Mouse (Mus musculus): ENCODE measurements around the gene Rint1.

Gene Rint1

DNA sequence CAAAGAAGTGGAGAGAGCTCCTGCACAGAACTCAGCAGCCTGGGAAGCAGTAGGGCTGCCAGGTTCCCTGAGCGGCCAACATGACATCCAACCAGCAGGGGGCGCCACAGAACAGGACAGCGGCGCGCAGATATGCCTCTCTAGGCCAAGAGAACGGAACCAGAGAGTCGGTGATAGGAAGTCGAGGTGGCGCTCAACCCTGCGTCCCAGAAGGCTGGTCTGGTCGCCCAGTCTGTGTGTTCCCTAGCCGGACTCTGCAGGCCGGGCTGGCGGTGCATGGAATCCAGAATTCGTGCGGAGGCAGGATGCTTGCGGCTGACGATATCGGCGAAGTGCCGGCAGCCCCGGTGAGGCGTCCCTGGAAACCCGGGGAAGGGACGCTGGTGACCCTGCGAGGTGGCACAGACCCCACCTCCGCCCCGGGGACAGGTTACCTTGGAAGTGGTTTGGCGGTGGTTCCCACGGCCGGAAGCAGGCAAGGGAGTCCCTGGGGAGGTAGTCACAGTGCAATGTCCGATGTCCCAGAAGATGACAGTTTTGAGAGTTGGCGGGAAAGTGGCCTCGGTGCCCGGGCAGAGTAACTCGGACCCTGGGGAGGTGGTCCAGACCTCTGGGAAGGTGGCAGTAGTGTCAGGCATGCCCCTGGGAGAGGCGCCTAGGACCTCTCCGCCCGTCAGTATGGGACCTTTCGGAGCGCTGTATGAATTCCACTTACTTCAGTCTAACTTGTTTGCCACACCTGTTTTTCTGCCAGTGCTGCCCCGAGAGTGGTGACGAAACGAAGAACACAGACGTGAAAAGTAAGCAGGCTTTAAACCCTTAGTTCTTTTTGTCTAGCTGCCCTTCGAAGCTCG lies at the start of gene Rint1:
Gene Rint1 (plus strand): TSS at position 176 of the 854 bp plus-strand sequence.
- DNase-seq, result peak; percentile 94

DNA sequence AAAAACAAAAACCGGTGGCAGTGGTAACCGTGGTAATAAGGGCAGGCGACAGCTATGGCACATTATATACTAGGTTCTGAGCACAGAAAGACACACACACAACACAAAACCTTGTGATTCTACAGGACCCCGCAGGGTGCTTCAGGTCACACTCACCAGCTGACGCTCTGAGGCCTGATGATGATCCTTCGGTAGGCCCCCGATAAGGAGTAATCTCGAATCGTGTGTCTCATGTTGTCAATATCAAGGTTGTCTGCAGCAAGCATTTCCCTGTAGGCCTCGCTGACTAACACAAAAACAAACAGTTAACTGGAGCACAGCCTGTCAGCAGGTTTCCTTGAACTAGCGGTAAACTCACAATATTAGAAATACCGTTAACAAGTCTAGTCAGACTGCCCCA lies 44.2 kb upstream of the Rint1 start:
- DNase-seq, result no peak

DNA sequence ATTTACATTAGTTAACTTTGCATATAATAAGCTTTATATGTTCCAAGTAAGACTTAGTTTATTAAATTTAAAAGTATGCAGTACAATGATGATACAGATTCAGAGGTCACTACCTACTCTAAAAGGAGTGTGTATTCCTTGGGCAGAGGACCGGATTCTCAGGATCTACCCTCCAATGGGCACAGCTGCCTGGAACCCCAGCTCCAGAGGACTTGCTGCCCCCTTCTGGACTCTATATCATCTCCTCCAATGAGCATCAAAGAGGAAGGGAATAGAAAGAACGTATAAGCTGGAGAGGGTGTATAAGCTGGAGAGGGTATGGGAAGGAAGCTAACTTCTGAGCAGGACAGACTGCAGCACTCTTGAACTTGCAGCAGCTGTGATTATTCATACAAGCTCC lies 37.6 kb upstream of the Rint1 start:
- DNase-seq, result no peak

DNA sequence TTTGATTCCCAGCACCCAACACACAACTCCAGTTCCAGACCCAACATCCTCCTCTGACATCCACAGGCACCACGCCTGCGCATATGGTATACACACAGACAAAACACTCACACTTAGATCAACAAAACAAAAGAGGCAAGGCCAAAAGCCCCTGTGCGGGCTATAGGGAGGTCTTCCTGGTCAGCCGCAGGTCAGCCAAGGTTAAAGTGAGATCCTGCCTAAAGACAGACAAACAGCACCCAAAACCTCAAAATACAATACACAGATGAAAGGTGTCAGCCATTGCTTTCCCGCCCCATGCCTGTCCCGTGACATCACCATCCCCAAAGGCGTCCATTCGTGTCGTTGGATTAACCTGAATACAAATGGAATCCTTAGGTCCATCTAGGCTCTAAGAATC lies 31.9 kb upstream of the Rint1 start:
- no peak for DNase-seq

DNA sequence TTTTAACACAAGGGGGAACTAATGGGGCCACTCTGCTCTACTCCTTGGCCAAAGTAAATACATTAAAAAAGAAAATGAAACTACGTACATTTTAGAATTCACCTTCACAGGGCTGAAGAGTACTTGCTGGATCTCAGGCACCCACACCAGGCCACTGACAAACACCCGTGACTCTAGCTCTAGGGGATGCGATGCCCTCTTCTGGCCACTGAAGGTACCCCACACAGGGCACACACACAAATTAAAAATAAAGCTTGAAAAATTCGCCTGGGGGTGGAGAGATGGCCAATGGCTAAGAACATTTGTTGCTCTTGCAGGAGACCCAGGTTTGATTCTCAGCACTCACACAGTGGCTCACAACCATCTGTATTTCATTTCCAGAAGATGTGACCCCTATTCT lies 31.1 kb upstream of the Rint1 start:
- DNase-seq, result no peak

DNA sequence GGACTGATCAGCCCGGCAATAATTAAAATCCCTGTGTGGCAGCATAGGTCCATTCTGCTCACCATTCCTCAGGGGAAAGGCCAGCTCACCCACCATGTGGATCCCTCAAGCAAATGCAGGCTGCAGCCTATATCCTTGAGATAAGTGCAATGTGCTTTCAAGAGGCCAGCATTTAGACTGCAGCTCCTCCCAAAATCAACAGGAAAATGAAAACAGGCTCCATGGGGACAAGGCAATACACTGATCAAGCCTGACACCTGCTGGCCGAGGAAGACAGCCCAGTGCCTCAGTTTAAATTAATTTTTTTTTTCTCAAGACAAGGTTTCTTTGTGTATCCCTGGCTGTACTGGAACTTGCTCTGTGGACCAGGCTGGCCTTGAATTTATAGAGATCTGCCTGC lies 28.9 kb upstream of the Rint1 start:
- DNase-seq, result peak; percentile 40

DNA sequence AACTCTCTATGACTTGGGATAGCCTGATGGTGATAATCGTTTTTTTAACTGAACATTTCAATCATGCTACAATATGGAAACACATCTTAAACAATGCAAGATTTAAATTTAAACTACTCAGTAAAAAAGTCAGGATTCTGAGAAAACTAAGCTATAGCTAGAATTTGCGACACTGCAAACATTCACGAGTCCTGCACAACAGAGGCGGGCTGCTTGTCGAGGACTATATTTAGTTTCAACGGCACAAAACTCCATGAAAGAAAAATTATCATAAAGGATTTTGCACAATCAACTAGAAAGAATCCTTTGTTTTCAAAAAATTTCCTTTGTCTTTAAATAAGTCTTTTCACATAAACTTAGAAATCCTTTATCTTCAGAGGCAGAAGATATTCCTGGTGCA lies 25.0 kb upstream of the Rint1 start:
- DNase-seq, result no peak

DNA sequence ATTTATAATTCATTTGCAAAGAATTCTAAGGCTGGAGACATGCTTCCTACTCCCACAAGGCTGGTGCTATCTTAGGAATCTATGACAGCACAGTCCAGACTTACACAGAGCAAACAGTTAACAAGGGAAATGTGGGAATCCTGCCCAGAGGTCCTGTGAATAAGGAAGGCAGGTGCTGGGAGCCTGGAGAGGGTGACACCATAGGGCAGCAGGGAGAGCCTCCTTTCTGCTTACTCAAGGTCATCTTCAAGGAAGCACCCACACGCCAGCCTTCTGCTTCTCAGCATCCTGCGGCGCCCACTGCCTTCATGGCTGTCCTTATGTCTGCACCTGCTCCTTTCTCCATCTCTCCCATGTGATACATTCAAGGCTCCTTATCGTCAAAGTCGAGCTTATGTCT lies 23.0 kb upstream of the Rint1 start:
- DNase-seq, result peak; percentile 45

DNA sequence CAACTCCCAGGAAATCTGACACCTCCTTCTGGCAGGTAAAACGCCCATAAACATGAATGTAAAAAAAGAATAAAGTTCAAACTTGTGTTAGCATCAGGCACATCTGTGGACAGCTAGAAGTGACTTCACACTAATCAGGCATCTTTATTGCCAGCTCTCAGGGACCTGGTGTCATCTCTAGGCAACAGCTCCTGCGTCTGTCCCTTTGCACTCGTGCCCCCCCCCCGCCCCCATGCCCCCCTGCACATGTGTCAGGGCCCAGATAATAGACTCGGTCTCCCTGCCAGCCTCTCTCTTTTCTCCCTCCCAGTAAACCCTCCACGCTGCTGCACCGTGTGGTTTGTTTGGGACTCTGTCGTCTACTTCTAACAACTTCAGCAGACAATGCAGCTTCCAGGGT lies 16.4 kb upstream of the Rint1 start:
- no peak for DNase-seq

DNA sequence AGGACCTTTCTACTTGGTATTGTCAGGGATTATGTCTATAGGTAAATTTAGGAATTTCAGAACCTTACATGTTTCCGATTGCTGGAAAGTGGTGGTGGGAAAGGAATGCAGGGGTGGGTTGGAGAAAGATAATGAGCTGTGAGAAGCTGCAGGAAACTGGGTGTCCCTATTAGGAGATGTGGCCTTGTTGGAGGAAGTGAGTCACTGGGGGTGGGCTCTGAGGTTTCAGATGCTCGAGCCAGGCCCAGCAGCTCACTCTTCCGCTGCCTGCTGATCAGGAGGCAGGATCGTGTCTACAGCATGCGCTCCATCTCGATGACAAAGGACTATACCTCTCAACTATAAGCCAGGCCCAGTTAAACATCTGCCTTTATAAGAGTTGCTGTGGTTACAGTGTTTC lies 13.3 kb upstream of the Rint1 start:
- DNase-seq, result no peak

DNA sequence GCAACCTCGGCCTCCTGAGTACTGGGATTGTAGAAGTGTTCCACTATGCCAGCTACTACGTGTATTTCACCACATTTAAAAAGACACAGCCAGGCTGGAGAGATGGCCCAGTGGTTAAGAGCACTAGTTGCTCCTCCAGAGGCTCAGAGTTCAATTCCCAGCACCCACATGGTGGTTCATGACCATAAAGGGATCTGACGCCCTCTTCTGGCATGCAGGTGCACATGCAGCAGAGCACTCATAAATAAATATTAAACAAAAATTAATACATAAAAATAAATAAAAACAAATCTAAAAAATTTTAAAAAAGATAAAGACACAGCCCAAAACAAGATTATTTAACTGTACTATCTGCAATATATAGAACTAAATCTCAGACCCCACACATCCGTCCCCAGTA lies 7.0 kb upstream of the Rint1 start:
- DNase-seq, result no peak

DNA sequence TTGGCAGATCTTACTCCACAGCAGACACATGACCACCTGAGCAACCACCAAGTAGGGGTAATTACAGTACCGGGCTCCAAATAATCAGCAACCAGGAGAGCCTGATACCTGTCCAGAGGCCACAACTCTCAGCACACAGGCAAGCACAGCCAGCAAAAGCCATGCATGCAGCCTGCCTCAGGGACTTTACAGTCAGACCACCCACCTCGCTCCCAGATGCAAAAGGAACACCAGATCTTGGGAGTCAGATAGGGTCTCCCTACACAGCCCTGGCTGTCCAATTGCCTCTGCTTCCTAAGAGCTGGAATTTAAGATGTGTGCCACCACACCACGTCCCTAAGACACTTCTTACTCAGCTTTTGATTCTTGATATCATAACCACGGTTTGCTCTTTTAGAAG lies 6.3 kb upstream of the Rint1 start:
- DNase-seq, result no peak

DNA sequence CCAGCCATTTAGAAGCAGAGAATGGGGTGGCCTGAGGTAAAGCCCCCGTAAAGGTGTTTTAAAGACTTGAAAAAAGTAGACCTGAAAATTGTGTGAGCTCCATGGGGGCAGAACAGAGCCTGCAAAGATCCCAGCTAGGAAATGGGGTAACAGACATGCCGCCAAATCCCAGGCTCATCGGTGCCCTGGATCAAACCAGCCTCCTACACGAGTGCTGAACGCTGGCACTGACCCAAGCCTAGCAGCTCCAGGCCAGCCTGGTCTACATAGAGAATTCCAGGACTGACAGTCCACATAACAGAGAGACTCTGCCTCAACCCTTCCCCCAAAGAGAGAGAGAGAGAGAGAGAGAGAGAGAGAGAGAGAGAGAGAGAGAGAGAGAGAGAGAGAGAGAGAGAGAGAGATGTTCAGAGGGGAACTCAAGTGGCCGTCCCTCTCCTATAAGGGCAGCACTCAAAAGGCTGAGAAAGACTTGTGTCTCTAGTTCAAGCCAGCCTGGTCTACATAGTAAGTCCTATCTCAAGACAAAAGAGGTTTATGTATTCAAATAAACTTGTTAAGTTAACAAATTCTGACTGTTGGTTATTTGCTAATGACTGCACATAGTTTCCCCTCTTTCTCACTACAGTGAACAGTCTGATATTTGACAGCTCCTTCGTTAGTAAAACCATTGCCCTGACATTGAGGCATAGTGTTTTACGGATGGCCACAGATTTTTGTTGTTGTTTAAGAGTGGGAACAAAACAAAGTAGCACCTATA lies 5.3 kb upstream of the Rint1 start:
- no peak for DNase-seq

DNA sequence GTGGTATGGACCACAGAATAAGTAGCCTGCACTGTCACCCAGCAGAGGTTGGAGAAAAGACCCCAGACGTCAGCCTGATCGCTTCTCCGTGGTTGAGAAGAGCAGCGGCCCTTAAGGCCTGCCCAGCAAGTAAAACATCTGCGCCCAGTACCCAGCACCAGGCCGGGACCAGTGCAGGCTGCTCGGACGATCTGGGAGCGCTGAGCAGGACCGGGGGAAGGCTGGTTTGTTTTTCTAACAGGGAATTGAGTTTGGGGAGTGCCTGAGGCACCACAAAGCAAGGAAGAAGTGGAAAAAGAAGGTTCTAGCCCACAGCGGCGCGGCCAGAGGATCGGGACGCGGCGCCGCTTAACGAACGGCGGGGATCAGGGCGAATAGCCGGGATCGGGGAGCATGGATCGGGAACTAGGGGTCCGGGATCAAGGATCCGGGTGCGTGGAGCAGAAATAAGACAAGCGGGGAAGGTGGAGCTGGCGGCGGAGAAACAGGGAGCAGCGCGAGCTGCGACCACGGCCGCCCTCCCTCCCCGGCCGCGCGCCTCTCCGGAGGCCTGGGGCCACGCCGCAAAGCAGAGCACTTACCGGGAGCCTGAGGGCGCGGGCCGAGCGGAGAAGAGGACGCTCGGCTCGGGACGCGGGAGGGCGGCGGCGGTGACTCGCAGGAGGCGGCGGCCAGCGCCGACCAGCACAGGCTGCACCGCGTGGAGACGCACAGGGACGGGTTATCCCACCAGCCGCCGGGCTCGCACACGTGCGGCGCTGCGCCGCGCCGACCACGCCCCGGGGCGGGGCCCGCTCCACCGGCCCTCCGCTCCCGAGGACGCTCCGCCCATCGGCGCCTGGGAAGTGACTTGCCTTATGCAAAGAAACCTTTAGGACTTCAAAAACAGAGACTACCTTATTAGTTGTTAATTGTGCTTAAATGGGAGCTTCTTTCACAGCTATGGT lies 4.3 kb upstream of the Rint1 start, which contains the start of gene Pus7:
Gene Pus7 (minus strand): TSS at position 781 of the 947 bp plus-strand sequence.
- DNase-seq, result peak; percentile 87

DNA sequence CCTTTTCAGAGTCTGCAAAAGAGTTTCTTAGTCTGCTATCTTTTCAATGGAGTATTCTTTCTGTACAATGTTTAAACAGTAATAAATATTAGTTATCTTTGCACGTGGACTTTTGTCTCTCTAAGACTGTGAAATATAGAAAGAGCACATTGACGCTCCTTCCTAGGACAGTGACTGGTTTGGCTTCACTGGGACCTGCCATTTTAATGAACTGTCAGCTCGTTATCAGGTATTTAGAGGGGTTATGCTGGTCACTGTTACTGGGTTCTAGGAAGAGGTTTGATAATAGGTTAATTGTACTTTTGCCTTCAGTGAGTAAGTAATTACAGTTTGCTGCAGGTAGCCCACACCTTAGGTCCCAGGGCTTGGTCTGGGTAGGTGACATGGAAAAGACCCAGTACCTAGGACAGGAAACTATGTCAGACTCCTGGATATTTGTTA lies 899 bp downstream of the Rint1 start:
- no peak for DNase-seq

DNA sequence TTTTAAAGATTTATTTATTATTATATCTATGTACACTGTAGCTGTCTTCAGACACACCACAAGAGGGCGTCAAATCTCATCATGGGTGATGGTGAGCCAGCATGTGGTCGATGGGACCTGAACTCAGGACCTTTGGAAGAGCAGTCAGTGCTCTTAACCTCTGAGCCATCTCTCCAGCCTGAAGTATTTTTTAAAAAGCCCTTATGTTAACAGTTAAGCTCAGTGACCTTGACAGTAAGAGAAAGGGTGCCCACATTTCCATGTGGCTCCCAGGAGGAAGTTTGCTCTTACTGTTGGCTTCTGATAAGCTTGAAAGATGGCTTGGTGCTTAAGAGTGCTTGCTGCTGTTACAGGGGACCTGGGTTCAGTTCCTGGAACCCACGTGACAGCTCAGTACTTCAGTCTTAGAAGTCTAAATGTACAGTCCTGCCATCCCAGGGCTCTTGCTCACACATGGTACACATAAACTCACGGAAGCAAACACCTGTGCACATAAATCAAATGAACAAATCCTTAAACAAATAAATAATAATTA lies 1.6 kb downstream of the Rint1 start:
- DNase-seq, result no peak

DNA sequence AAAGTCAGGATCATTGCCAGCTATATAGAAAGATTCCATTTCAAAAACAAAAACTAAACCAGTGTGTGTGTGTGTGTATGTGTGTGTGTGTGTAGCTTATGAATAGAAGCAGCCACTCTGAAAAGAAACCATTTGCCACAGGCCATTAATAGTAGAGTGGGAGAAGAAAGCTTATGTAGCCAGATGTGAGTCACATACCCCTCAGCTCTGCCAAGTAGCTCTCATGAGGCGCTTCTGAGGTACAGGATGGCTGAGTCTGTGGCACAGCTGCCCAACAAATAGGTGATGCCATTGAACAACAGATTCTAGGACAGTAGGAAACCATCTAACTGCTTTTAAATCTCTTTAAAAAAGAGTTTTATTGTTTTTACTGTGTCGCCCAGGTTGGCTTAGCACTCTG lies 5.2 kb downstream of the Rint1 start:
- no peak for DNase-seq

DNA sequence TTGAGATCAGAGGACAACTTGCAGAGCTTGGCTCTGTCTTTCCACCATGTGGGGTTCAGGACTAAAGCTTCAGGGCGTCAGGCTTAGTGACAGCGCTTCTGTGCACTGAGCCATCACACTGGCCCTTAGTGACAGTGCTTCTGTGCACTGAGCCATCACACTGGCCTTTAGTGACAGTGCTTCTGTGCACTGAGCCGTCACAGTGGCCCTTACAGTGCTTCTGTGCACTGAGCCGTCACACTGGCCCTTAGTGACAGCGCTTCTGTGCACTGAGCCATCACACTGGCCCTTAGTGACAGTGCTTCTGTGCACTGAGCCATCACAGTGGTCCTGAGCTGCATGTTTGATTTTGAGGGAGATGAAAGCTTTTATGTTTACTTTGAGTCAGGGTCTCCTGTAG lies 27.3 kb downstream of the Rint1 start:
- DNase-seq, result no peak

DNA sequence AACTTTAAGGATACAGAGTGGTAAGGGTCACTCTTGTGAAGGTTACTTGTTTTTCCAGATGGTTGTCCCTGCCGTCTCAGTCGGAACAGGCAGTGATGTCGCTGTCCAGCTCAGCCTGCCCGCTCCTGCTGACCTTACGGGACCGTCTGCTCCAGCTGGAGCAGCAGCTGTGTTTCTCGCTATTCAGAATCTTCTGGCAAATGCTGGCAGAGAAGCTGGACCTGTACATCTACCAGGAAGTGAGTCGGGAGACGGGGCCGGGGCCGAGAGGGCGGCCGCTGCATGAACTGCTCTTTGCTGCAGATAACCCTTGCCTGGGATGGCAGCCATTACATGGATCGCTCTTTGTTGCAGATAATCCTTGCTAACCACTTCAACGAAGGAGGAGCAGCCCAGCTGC lies 29.2 kb downstream of the Rint1 start:
- no peak for DNase-seq

DNA sequence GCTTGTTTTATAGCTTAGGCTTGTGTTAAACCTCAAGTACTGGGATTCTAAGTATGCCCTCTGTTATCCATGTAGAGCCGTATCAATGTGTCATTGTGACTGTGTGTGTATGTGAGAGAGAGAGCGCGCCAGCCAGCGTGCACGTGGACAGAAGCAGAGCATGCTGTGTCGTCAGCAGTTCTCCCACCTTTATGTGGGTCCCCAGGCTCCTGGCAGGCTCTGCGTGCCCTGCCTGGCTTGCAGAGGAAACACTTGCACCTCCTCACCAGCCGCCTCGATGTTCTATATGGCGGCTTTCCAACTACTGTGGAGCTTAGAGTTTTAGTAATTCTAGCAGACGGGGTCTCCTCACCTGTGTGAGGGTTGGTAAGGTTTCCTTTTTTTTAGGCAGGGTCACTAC lies 34.8 kb downstream of the Rint1 start:
- DNase-seq, result no peak

DNA sequence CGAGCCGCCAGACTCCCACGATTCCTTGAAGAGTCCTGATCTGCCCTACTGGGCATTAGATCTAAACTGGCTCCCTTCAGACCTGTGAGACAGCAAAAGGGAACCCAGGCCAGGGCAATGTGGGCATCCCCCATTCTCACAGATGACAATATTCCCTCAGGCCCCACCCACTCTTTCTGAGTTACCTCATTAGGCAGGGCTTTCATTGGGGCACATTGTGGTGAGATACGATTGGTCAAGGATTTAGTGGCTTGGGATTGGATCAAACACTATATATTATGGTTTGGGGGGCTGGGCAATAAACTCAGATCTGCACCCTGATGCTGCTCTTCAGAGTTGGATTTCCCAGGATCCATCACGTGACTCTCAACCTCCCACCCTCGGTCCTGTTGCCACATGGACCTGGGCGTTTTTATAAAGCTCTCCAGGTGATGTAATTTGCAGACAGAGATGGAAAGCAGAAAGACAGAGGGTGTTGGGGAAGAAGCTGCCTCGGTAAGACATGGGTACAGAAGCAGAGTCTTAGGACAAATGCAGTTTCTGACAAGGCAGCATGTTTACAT lies 36.7 kb downstream of the Rint1 start:
- DNase-seq, result no peak

DNA sequence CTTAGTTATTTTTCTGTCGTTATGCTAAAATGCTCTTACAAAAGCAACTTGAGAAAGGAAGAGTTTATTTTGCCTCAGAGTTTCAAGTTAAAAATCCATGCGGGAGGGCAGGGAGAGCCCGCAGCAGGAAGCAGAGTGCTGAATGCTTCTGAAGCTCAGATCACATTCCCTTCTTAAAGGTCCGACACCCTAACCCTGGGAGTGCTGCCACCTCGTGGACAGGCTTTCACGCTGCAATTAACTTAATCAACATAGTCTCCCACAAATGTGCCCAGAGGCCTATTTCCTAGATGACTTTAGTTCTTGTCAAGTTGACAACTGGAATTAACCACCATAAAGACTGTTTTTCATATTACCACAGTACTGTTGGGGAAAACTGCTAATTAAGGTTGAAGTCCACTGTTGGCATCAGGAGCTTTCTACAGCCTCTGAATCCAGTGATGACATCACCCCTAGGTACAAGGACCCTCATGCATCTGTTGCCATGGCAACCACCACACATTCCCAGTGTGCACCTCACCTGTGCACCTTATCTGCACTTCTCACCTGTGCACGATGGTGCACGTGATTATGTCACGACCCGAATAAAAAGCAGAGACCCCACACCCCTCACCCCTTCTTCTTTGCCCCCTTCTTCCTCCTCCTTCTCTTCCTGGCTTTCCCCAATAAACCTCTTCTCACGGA lies 39.0 kb downstream of the Rint1 start:
- DNase-seq, result peak; percentile 30
